Comparison of ENCODE assay signal across 15 mouse cellular contexts in genomic region chr5:135628916-135629315, GRCm38 (mm10). TPM values are rescaled to one million over a fixed set of nuclear protein-coding genes. Genes with fewer than 3 reads are reported as not detected.
DNase-seq lines count a peak whose midpoint lies in the region; ATAC-seq and TF ChIP-seq lines count a peak whose summit lies in the region.
"Had no signal": no experiment of that assay in that cellular context is flagged by ENCODE, and none has a peak within 500 bp of the region (broad histone marks: within the 10 kb centered on the region; RNA-seq: fewer than 3 reads in every experiment).

No protein-coding gene starts in this region.

- H3K36me3 ChIP-seq in lung, postnatal 0 days (ENCODE audit: insufficient read depth, low read length) = no peaks in the 10 kb centered on the region
- H3K36me3 ChIP-seq: liver, embryonic 15.5 days had no signal

- H3K9ac ChIP-seq in lung, postnatal 0 days (replicated peaks; ENCODE audit: low read depth) = no peak overlapping the region
- H3K9ac ChIP-seq: liver, embryonic 15.5 days had no signal

- no peak for TF ChIP-seq CTCF in lung, postnatal 0 days (IDR thresholded peaks at IDR 0.05)
- TF ChIP-seq CTCF in brain, embryonic 14.5 days (IDR thresholded peaks at IDR 0.05; ENCODE audit: borderline replicate concordance, extremely low read depth, insufficient read depth, insufficient read length) = no peak

- no peak for ATAC-seq in lung, postnatal 0 days
- ATAC-seq: intestine, embryonic 16.5 days had no signal

- no peak overlapping the region for H3K27ac ChIP-seq in lung, postnatal 0 days (ENCODE audit: low read length)
- H3K27ac ChIP-seq: liver, embryonic 15.5 days had no signal

- peaks cover 5% of the 10 kb centered on the region; the same call in 1 of the 2 replicates for H3K4me1 ChIP-seq in lung, postnatal 0 days (ENCODE audit: insufficient read depth, low read depth, low read length)

- DNase-seq in lung, postnatal 0 days (ENCODE audit: low spot score) = no peak
- no peak for DNase-seq in lung, postnatal 36 days
- DNase-seq in ES-CJ7 (ENCODE audit: low read depth, low spot score) = peak; percentile 54
- peak; percentile 26 for DNase-seq in brain, embryonic 14.5 days (ENCODE audit: low read depth)
- DNase-seq in naive thymus-derived CD4-positive, alpha-beta T cell, adult 2 months (ENCODE audit: low read depth) = peak; percentile 40
- DNase-seq in gastrocnemius, postnatal 10 days = no peak
- DNase-seq in layer of hippocampus, adult 9-11 months = no peak
- DNase-seq: adrenal gland, adult 2 months; cerebellum, adult 18-20 months; embryo, embryonic 11 days; kidney, postnatal 36 days had no signal

- H3K27me3 ChIP-seq in lung, postnatal 0 days (replicated peaks; ENCODE audit: insufficient read depth, low read length) = no peaks in the 10 kb centered on the region
- H3K27me3 ChIP-seq: liver, embryonic 15.5 days had no signal

- no peaks in the 10 kb centered on the region for H3K9me3 ChIP-seq in lung, postnatal 0 days (ENCODE audit: low read length)
- H3K9me3 ChIP-seq: liver, embryonic 15.5 days had no signal

- TF ChIP-seq POLR2A in brain, embryonic 14.5 days (IDR thresholded peaks at IDR 0.05; ENCODE audit: borderline replicate concordance, extremely low read depth, insufficient read depth, insufficient read length, poor library complexity, severe bottlenecking) = no peak

- no peak for TF ChIP-seq EP300 in lung, postnatal 0 days (IDR thresholded peaks at IDR 0.05)

- H3K4me2 ChIP-seq in lung, postnatal 0 days (replicated peaks; ENCODE audit: low read depth, low read length) = 0 out of 2 replicates have a peak overlapping the region, but pooled peaks have one; percentile 5
- H3K4me2 ChIP-seq: liver, embryonic 15.5 days had no signal

- 42% methylated on average over 10 of the region's 10 CpGs for WGBS in lung, postnatal 0 days

- H3K4me3 ChIP-seq in lung, postnatal 0 days (ENCODE audit: low read depth, low read length) = no peak overlapping the region
- H3K4me3 ChIP-seq: liver, embryonic 15.5 days had no signal

RNA-seq across cellular contexts. Expression of gene Rhbdd2, which starts 3.5 kb away (rescaled TPM):
- 24.7 and 25.8 TPM in 2 replicates for polyA plus RNA-seq in lung, postnatal 0 days (2015; fragmentation: Nextera tagmentation; extraction: Ambion mirVana)
- 42.5 and 64.4 TPM in 2 replicates for polyA plus RNA-seq in brain, embryonic 14.5 days (2012; rRNA removed)
- 10 to 100 TPM; 10.1 to 11.3 TPM for total RNA-seq in gastrocnemius, postnatal 10 days (2021)

RNA-seq across cellular contexts. Expression of gene Por, which starts 40.9 kb away (rescaled TPM):
- polyA plus RNA-seq in lung, postnatal 0 days (2015; fragmentation: Nextera tagmentation; extraction: Ambion mirVana) = 130 and 135 TPM in 2 replicates
- 145 and 162 TPM in 2 replicates for polyA plus RNA-seq in brain, embryonic 14.5 days (2012; rRNA removed)
- 10 to 100 TPM; 23.2 to 26.6 TPM for total RNA-seq in gastrocnemius, postnatal 10 days (2021)

RNA-seq across cellular contexts. Expression of gene Ccl24, which starts 56.1 kb away (rescaled TPM):
- 0.71 and 0.84 TPM in 2 replicates for polyA plus RNA-seq in lung, postnatal 0 days (2015; fragmentation: Nextera tagmentation; extraction: Ambion mirVana)
- 0.97 and 1.3 TPM in 2 replicates for polyA plus RNA-seq in brain, embryonic 14.5 days (2012; rRNA removed)
- 1 to 10 TPM; 1.7 to 3.2 TPM for total RNA-seq in gastrocnemius, postnatal 10 days (2021)
- total RNA-seq: megakaryocyte-erythroid progenitor cell, adult 5-6 weeks; neutrophil, adult 5-6 weeks had no signal

Comparison
In these comparisons a context has a peak if more than half of its experiments do, and no peak if none do; other contexts are left out.
1. DNase-seq: peak in ES-CJ7 (single experiment), brain, embryonic 14.5 days (single experiment) and naive thymus-derived CD4-positive, alpha-beta T cell, adult 2 months (single experiment); none in lung, postnatal 0 days (single experiment), lung, postnatal 36 days (single experiment), gastrocnemius, postnatal 10 days (single experiment) and layer of hippocampus, adult 9-11 months (single experiment).